Mouse (Mus musculus) heart, embryonic 13.5 days (tissue): Measurements from ENCODE around the gene Grm1. TPM values are rescaled to one million over a fixed set of nuclear protein-coding genes. Genes with fewer than 3 reads are reported as not detected.
"Not testable (repeated sequence)": the region's sequence is repeated elsewhere in the genome, so short reads cannot be mapped to it uniquely, and the experiment has no call there.

Experiments
- ATAC-seq: fragments of 200-750 bp; cut with Nextera tagmentation; 2 replicates; pipeline ENCODE4 v1.8.0; 2017; ENCODE audit warnings: moderate TSS enrichment; ENCODE audit not compliant: insufficient number of reproducible peaks, low FRiP score, low TSS enrichment; ENCODE audit errors: extremely low read depth
- H3K27ac ChIP-seq: fragments of 300-500 bp; sonication (generic); replicated peaks from 2 replicates; pipeline ENCODE4 v1.5.1; 2015; ENCODE audit warnings: moderate library complexity, mild to moderate bottlenecking, inconsistent platforms
- H3K27me3 ChIP-seq: fragments of 300-500 bp; sonication (generic); replicated peaks from 2 replicates; pipeline ENCODE4 v1.6.1; 2015; ENCODE audit warnings: mild to moderate bottlenecking, inconsistent platforms
- H3K36me3 ChIP-seq: fragments of 300-500 bp; sonication (generic); 2 replicates; pipeline ENCODE4 v1.6.1; 2015; ENCODE audit warnings: mild to moderate bottlenecking, inconsistent platforms
- H3K4me1 ChIP-seq: fragments of 300-500 bp; sonication (generic); 2 replicates; pipeline ENCODE4 v1.6.1; 2015; ENCODE audit warnings: inconsistent platforms
- H3K4me2 ChIP-seq: fragments of 300-500 bp; sonication (generic); 2 replicates; pipeline ENCODE4 v1.6.1; 2015; ENCODE audit warnings: inconsistent platforms, mild to moderate bottlenecking, moderate library complexity
- H3K4me3 ChIP-seq: fragments of 300-500 bp; sonication (generic); 2 replicates; pipeline ENCODE4 v1.5.1; 2015; ENCODE audit warnings: moderate library complexity, mild to moderate bottlenecking, inconsistent platforms
- H3K9ac ChIP-seq: fragments of 300-500 bp; sonication (generic); 2 replicates; pipeline ENCODE4 v1.6.1; 2015; ENCODE audit warnings: inconsistent platforms, mild to moderate bottlenecking, moderate library complexity
- H3K9me3 ChIP-seq: fragments of 300-500 bp; sonication (generic); 2 replicates; pipeline ENCODE4 v1.6.1; 2016; ENCODE audit warnings: inconsistent platforms
- WGBS: fragments of 180-500 bp; shearing (Covaris S2); methylation state at CpG from one replicate; pipeline ENCODE4 v1.1.7; 2015; ENCODE audit warnings: mixed read lengths; 5-methylcytosine and 5-hydroxymethylcytosine counted together
- polyA plus RNA-seq: library from polyadenylated mRNA; unstranded; fragments of >200 nt; fragmentation: Nextera tagmentation; extraction: Ambion mirVana; gene quantifications from 2 replicates; pipeline ENCODE4 v1.2.1, GENCODE M21; 2015

Grm1 gene
- polyA plus RNA-seq, 1 experiment from 2014 or later, result 0.04 TPM

DNA sequence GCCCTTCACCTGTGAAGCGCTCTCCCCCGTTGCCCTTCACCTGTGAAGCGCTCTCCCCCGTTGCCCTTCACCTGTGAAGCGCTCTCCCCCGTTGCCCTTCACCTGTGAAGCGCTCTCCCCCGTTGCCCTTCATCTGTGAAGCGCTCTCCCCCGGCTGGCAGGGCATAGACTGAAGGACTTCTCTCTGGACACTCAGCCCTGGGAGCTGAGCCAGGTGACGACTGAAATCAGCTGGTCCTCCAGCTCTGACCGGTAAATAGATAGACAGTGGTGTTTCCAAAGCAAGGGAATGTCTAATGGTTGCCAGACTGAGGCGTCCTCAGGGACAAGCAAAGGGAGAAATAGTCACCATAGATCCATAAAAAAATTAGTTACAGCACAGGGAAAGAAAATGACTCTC is 36.7 kb downstream of the Grm1 start:
- not testable (repeated sequence) for H3K4me2 ChIP-seq, H3K4me1 ChIP-seq, H3K9ac ChIP-seq, H3K9me3 ChIP-seq, ATAC-seq, H3K4me3 ChIP-seq, H3K27me3 ChIP-seq, H3K36me3 ChIP-seq, H3K27ac ChIP-seq
- 40% methylated on average over 13 of the region's 13 CpGs for WGBS

GRCm38 (mm10) chr10:11044455-11045106 is 37.6 kb downstream of the Grm1 start:
- no peak overlapping the region for H3K27ac ChIP-seq
- 64% methylated on average over 1 of the region's 1 CpGs for WGBS
- ATAC-seq, result no peak
- no peak overlapping the region for H3K4me2 ChIP-seq
- H3K4me3 ChIP-seq, result no peak overlapping the region
- no peaks in the 10 kb centered on the region for H3K27me3 ChIP-seq
- no peak overlapping the region for H3K9ac ChIP-seq
- H3K4me1 ChIP-seq, result no peaks in the 10 kb centered on the region
- no peaks in the 10 kb centered on the region for H3K36me3 ChIP-seq
- H3K9me3 ChIP-seq, result no peaks in the 10 kb centered on the region

GRCm38 (mm10) chr10:11039323-11039722 is 42.8 kb downstream of the Grm1 start:
- ATAC-seq, result no peak
- H3K27me3 ChIP-seq, result no peaks in the 10 kb centered on the region

DNA sequence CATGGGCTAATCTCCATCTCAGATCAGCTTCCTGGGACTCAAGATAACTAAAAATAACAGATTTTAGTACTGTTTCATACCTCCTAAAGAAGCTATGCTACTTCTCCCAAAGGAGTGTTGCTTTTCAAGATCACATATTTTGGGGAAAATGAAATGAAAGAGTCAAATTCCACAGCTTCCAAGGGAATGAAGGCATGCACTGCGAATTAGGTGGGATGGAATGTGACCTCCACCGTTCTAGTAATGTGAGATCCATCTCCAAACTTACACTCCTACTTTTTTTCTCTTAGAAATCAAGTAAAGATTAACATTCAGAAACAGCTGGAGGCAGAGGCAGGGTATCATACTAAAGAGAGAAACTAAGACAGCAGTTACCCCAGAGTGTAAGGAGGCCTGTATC is 49.9 kb downstream of the Grm1 start:
- ATAC-seq, result no peak
- WGBS, result 44% methylated on average over 2 of the region's 2 CpGs

More at GRCm38 (mm10) chr10:11039323-11039722, 42.8 kb downstream of the Grm1 start:
- H3K9ac ChIP-seq, result no peak overlapping the region
- H3K9me3 ChIP-seq, result no peaks in the 10 kb centered on the region
- H3K27ac ChIP-seq, result no peak overlapping the region
- no peaks in the 10 kb centered on the region for H3K4me1 ChIP-seq
- no peak overlapping the region for H3K4me3 ChIP-seq
- no peak overlapping the region for H3K4me2 ChIP-seq
- no peaks in the 10 kb centered on the region for H3K36me3 ChIP-seq

GRCm38 (mm10) chr10:11025764-11026518 is 56.2 kb downstream of the Grm1 start:
- 51% methylated on average over 6 of the region's 6 CpGs for WGBS
- no peak overlapping the region for H3K27ac ChIP-seq
- no peak for ATAC-seq

More for the DNA sequence above, 49.9 kb downstream of the Grm1 start:
- Histone ChIP-seq H3K4me2 (no peak overlapping the region), H3K9ac (no peak overlapping the region), H3K9me3 (0 out of 2 replicates have a peak, but pooled peaks cover 3% of the 10 kb centered on the region), H3K27ac (no peak overlapping the region), H3K4me3 (no peak overlapping the region), H3K4me1 (no peaks in the 10 kb centered on the region), H3K27me3 (no peaks in the 10 kb centered on the region), H3K36me3 (no peaks in the 10 kb centered on the region)

GRCm38 (mm10) chr10:11018970-11019531 is 63.1 kb downstream of the Grm1 start:
- no peak overlapping the region for H3K9ac ChIP-seq
- H3K27me3 ChIP-seq, result no peaks in the 10 kb centered on the region
- no peaks in the 10 kb centered on the region for H3K9me3 ChIP-seq
- no peaks in the 10 kb centered on the region for H3K4me1 ChIP-seq
- no peak for ATAC-seq
- H3K36me3 ChIP-seq, result no peaks in the 10 kb centered on the region
- no peak overlapping the region for H3K4me3 ChIP-seq
- no peak overlapping the region for H3K4me2 ChIP-seq
- WGBS, result 71% methylated on average over 2 of the region's 2 CpGs
- H3K27ac ChIP-seq, result no peak overlapping the region

More at GRCm38 (mm10) chr10:11025764-11026518, 56.2 kb downstream of the Grm1 start:
- Histone ChIP-seq H3K9me3 (0 out of 2 replicates have a peak, but pooled peaks cover 3% of the 10 kb centered on the region), H3K4me1 (no peaks in the 10 kb centered on the region), H3K36me3 (no peaks in the 10 kb centered on the region), H3K4me3 (no peak overlapping the region), H3K4me2 (no peak overlapping the region), H3K27me3 (no peaks in the 10 kb centered on the region), H3K9ac (no peak overlapping the region)

GRCm38 (mm10) chr10:11013653-11014052 is 68.5 kb downstream of the Grm1 start:
- 26% methylated on average over 3 of the region's 3 CpGs for WGBS
- H3K9me3 ChIP-seq, result no peaks in the 10 kb centered on the region
- H3K27me3 ChIP-seq, result no peaks in the 10 kb centered on the region
- ATAC-seq, result no peak
- no peak overlapping the region for H3K27ac ChIP-seq
- no peak overlapping the region for H3K9ac ChIP-seq
- no peaks in the 10 kb centered on the region for H3K36me3 ChIP-seq
- H3K4me1 ChIP-seq, result no peaks in the 10 kb centered on the region
- no peak overlapping the region for H3K4me2 ChIP-seq
- no peak overlapping the region for H3K4me3 ChIP-seq

GRCm38 (mm10) chr10:10996766-10997165 is 85.4 kb downstream of the Grm1 start:
- H3K9me3 ChIP-seq, result no peaks in the 10 kb centered on the region
- WGBS, result 61% methylated on average over 1 of the region's 1 CpGs
- no peak for ATAC-seq
- H3K27me3 ChIP-seq, result no peaks in the 10 kb centered on the region
- no peak overlapping the region for H3K9ac ChIP-seq
- no peak overlapping the region for H3K4me2 ChIP-seq
- no peaks in the 10 kb centered on the region for H3K4me1 ChIP-seq
- H3K4me3 ChIP-seq, result no peak overlapping the region
- H3K36me3 ChIP-seq, result no peaks in the 10 kb centered on the region
- no peak overlapping the region for H3K27ac ChIP-seq

DNA sequence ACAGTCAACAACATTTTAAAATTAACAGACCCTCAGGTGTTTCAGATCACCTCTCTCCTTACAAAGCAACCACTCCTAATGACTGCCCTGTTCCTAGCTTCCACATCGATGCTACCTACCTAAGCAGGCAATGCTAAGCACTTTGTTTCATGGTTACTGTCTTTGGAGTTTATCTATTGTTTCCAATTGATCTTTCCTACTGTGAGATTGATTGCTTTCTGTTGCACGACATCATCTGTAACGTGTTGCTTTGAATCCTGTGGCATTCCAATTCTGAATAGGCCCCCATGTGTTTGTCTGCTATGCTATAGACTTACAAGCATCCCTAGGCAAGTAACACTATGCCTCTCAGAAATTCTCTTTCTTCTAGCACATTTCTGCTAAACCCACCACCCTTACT is 90.4 kb downstream of the Grm1 start:
- Histone ChIP-seq H3K27ac (no peak overlapping the region), H3K9ac (no peak overlapping the region), H3K4me1 (no peaks in the 10 kb centered on the region), H3K4me2 (no peak overlapping the region), H3K4me3 (no peak overlapping the region), H3K36me3 (no peaks in the 10 kb centered on the region), H3K27me3 (no peaks in the 10 kb centered on the region), H3K9me3 (no peaks in the 10 kb centered on the region)
- WGBS, result 77% methylated on average over 3 of the region's 3 CpGs
- ATAC-seq, result no peak

GRCm38 (mm10) chr10:10971311-10971710 is 110.8 kb downstream of the Grm1 start:
- H3K9ac ChIP-seq, result no peak overlapping the region
- H3K4me2 ChIP-seq, result no peak overlapping the region
- peaks cover 3% of the 10 kb centered on the region; the same call in 1 of the 2 replicates for H3K9me3 ChIP-seq
- no peak for ATAC-seq
- no peaks in the 10 kb centered on the region for H3K4me1 ChIP-seq
- no peaks in the 10 kb centered on the region for H3K36me3 ChIP-seq
- H3K4me3 ChIP-seq, result no peak overlapping the region
- H3K27ac ChIP-seq, result no peak overlapping the region
- 53% methylated on average over 2 of the region's 2 CpGs for WGBS
- no peaks in the 10 kb centered on the region for H3K27me3 ChIP-seq

- Histone ChIP-seq H3K9me3 (0 out of 2 replicates have a peak, but pooled peaks cover 9% of the 10 kb centered on the region), H3K4me3 (no peak overlapping the region), H3K9ac (no peak overlapping the region), H3K36me3 (no peaks in the 10 kb centered on the region), H3K27ac (no peak overlapping the region), H3K27me3 (no peaks in the 10 kb centered on the region), H3K4me2 (no peak overlapping the region), H3K4me1 (no peaks in the 10 kb centered on the region)
- ATAC-seq, result no peak
- 65% methylated on average over 6 of the region's 6 CpGs for WGBS
Observed at GRCm38 (mm10) chr10:10964490-10965150, 117.5 kb downstream of the Grm1 start.
